Mouse (Mus musculus): ENCODE measurements around the gene Rexo1. TPM values are rescaled to one million over a fixed set of nuclear protein-coding genes. Genes with fewer than 3 reads are reported as not detected.
"Not testable (repeated sequence)": the region's sequence is repeated elsewhere in the genome, so short reads cannot be mapped to it uniquely, and the experiment has no call there.

Gene Rexo1
- polyA plus RNA-seq (2015; fragmentation: Nextera tagmentation; extraction: Ambion mirVana): 28.1 and 30.3 TPM in 2 replicates

DNA sequence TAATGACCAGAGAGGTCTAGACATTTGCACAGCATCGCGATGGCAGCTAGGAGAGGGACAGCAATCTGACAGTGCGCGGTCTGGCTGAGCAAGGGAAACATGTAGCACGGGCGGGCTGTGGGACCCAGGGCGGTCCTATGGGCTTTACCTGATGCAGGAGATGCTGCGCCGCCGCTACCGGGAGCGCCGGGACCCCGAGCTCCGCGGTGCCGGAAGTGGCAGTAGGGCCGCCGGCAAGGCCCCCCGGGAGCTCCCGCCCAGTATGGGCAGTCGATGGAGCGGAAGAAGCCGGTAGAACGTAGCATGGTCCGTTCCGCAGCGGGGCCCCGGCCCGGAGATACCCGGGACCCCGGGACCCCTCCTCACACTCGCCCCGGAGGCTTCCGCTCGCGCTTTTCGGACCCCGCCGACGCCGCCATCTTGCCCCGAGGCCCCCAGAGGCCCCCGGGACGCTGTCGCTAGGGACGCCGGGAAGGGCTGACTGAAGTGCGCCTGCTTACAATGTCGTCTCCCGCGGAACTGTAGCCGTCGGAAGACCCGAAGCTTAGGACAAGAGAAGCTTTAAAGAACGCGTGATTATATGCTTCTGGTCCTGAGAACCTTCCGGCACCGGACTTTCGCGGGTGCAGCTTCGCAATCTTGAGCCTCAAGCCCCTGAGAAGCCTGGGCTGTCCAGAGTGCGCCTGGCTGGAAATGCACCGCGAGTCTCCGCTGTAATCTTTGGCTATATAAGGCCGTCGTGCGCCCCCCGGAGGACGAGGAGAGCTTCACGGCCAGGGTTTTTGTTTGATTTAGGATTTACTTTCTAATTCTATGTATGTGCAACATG, at the start of gene Rexo1:
Gene Rexo1 (minus strand): TSS at position 445 of the 829 bp plus-strand sequence.
- Histone ChIP-seq H3K4me2 (ENCODE audit: low read length) (peak within 1 kb of the TSS; percentile 96), H3K27ac (ENCODE audit: low read length) (peak within 1 kb of the TSS; percentile 95), H3K4me3 (replicated peaks; ENCODE audit: low read length) (peak within 1 kb of the TSS; percentile 98), H3K36me3 (ENCODE audit: control insufficient read depth, insufficient read depth) (no peaks in the 10 kb centered on the region), H3K9ac (replicated peaks; ENCODE audit: low read depth, low read length) (peak within 1 kb of the TSS; percentile 94), H3K9me3 (ENCODE audit: control insufficient read depth, low read length) (no peaks in the 10 kb centered on the region), H3K4me1 (replicated peaks; ENCODE audit: control insufficient read depth, insufficient read depth, low read length) (peaks cover 44% of the 10 kb centered on the region), H3K27me3 (replicated peaks; ENCODE audit: control insufficient read depth, insufficient read depth, low read length) (no peaks in the 10 kb centered on the region)
- under 1% methylated on average over 65 of the region's 72 CpGs for WGBS
- peak; percentile 85 for ATAC-seq

DNA sequence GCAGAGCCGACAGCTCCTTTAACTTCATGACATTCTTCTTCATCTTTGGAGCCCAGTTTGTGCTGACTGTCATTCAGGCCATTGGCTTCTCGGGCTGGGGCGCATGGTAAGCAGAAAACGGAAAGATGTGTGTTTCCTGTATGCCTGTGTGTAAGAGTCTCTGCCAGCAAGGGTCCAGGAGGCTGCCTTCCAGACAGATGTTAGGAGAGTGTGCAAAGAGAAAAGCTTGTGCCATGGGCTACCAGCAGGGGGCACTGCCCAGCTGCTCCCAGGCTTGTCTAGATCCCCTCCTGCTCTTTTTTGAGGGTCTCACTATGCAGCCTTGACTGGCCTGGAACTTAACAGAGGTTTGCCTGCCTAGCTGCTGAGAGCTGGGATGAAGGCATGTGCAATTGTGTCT, 49.7 kb upstream of the Rexo1 start:
- H3K4me2 ChIP-seq (ENCODE audit: low read length): no peak overlapping the region
- 77% methylated on average over 4 of the region's 4 CpGs for WGBS
- no peak overlapping the region for H3K27ac ChIP-seq (ENCODE audit: low read length)
- no peaks in the 10 kb centered on the region for H3K4me1 ChIP-seq (replicated peaks; ENCODE audit: control insufficient read depth, insufficient read depth, low read length)
- peaks cover 21% of the 10 kb centered on the region; the same call in 1 of the 2 replicates for H3K36me3 ChIP-seq (ENCODE audit: control insufficient read depth, insufficient read depth)
- no peaks in the 10 kb centered on the region for H3K27me3 ChIP-seq (replicated peaks; ENCODE audit: control insufficient read depth, insufficient read depth, low read length)
- H3K9me3 ChIP-seq (ENCODE audit: control insufficient read depth, low read length): no peaks in the 10 kb centered on the region
- no peak for ATAC-seq
- H3K4me3 ChIP-seq (replicated peaks; ENCODE audit: low read length): no peak overlapping the region
- no peak overlapping the region for H3K9ac ChIP-seq (replicated peaks; ENCODE audit: low read depth, low read length)

DNA sequence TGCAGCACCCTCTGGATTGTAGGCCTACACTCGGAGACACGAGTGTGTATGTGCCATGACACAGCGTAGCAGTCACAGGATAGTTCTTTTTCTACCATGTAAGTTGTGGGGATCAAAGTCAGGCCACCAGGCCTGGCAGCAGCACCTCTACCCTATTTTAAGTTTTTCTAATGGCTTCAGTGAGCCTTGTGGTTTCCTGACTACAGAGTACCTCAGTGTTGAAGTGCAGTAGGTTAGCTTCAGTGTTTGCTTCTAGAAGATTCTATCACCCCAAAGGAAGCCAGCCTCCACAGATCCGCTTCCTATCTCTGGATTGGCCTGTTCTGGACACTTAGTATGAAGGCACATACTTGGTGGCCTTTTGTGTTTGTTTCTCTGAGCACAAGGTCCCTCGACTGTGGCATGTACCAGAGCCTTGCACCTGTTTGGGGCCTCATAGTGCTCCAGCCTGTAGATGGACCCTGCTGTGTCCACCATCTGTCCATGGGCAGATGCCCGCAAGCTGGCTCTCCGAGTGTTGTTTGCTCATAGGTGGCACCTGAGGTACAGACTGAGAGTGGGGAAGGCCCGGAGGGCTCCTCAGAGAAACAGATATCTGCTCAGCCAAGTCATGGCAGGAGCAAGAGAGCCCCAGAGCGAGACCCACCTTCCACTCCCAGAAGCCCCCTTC, 48.9 kb upstream of the Rexo1 start:
- H3K4me3 ChIP-seq (replicated peaks; ENCODE audit: low read length): no peak overlapping the region
- 94% methylated on average over 9 of the region's 9 CpGs for WGBS
- H3K4me2 ChIP-seq (ENCODE audit: low read length): no peak overlapping the region
- H3K9me3 ChIP-seq (ENCODE audit: control insufficient read depth, low read length): no peaks in the 10 kb centered on the region
- H3K27ac ChIP-seq (ENCODE audit: low read length): no peak overlapping the region
- peaks cover 19% of the 10 kb centered on the region; the same call in 1 of the 2 replicates for H3K36me3 ChIP-seq (ENCODE audit: control insufficient read depth, insufficient read depth)
- no peak overlapping the region for H3K9ac ChIP-seq (replicated peaks; ENCODE audit: low read depth, low read length)
- no peaks in the 10 kb centered on the region for H3K27me3 ChIP-seq (replicated peaks; ENCODE audit: control insufficient read depth, insufficient read depth, low read length)
- H3K4me1 ChIP-seq (replicated peaks; ENCODE audit: control insufficient read depth, insufficient read depth, low read length): no peaks in the 10 kb centered on the region
- ATAC-seq: no peak

DNA sequence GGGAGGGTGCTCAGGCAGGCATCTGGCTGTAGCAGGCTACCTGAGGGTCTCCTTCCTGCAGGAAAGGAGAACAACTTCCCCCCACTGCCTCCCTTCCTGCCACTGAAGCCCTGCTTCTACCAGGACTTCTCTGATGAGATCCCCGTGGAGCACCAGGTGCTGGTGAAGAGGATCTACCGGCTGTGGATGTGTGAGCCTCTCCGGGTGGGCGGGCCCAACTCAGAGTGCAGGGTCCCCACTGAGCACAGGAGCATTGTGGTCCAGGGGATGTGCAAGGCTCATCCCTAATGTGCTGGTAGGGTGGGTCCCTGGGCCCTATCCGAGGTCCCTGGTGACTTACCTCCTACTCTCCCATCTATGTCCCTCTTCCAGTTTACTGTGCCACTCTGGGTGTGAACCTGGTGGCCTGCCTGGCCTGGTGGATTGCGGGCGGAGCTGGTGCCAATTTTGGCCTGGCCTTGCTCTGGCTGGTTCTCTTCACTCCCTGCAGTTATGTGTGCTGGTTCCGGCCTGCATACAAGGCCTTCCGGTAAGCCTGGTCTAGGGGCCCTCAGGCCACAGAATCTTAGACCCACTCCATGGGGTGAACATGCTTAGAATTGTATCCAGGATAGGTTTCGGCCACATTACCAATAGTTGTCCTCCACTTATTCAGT, 48.0 kb upstream of the Rexo1 start:
- no peaks in the 10 kb centered on the region for H3K9me3 ChIP-seq (ENCODE audit: control insufficient read depth, low read length)
- no peaks in the 10 kb centered on the region for H3K4me1 ChIP-seq (replicated peaks; ENCODE audit: control insufficient read depth, insufficient read depth, low read length)
- H3K4me2 ChIP-seq (ENCODE audit: low read length): no peak overlapping the region
- peaks cover 16% of the 10 kb centered on the region; the same call in 1 of the 2 replicates for H3K36me3 ChIP-seq (ENCODE audit: control insufficient read depth, insufficient read depth)
- H3K9ac ChIP-seq (replicated peaks; ENCODE audit: low read depth, low read length): 0 out of 2 replicates have a peak overlapping the region, but pooled peaks have one; percentile 5
- H3K27me3 ChIP-seq (replicated peaks; ENCODE audit: control insufficient read depth, insufficient read depth, low read length): no peaks in the 10 kb centered on the region
- no peak for ATAC-seq
- no peak overlapping the region for H3K4me3 ChIP-seq (replicated peaks; ENCODE audit: low read length)
- 90% methylated on average over 10 of the region's 10 CpGs for WGBS
- H3K27ac ChIP-seq (ENCODE audit: low read length): no peak overlapping the region

DNA sequence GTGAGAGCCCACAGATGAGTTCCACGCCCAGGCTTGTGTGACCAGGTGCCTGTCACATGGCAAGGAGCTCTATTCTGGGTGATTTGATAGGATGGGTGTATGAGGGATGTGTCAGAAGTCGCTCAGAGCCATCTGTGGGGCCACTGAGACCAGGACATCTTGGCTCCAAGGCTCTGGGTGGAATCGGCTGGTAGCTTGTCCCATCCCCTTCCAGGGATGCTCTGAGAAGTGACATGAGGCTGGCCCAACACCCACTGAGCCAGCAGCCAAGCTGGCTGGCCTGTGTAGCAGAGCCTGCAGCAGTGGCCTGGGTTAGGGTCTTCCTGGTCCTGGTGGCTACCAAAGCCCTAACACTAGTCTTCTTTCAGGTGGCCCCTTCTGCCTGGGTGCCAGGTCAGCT, 47.1 kb upstream of the Rexo1 start:
- H3K4me3 ChIP-seq (replicated peaks; ENCODE audit: low read length): no peak overlapping the region
- peaks cover 16% of the 10 kb centered on the region; the same call in 1 of the 2 replicates for H3K36me3 ChIP-seq (ENCODE audit: control insufficient read depth, insufficient read depth)
- H3K27ac ChIP-seq (ENCODE audit: low read length): no peak overlapping the region
- H3K4me2 ChIP-seq (ENCODE audit: low read length): no peak overlapping the region
- H3K9ac ChIP-seq (replicated peaks; ENCODE audit: low read depth, low read length): no peak overlapping the region
- H3K27me3 ChIP-seq (replicated peaks; ENCODE audit: control insufficient read depth, insufficient read depth, low read length): no peaks in the 10 kb centered on the region
- 88% methylated on average over 3 of the region's 3 CpGs for WGBS
- no peaks in the 10 kb centered on the region for H3K9me3 ChIP-seq (ENCODE audit: control insufficient read depth, low read length)
- peaks cover 8% of the 10 kb centered on the region for H3K4me1 ChIP-seq (replicated peaks; ENCODE audit: control insufficient read depth, insufficient read depth, low read length)
- ATAC-seq: no peak

DNA sequence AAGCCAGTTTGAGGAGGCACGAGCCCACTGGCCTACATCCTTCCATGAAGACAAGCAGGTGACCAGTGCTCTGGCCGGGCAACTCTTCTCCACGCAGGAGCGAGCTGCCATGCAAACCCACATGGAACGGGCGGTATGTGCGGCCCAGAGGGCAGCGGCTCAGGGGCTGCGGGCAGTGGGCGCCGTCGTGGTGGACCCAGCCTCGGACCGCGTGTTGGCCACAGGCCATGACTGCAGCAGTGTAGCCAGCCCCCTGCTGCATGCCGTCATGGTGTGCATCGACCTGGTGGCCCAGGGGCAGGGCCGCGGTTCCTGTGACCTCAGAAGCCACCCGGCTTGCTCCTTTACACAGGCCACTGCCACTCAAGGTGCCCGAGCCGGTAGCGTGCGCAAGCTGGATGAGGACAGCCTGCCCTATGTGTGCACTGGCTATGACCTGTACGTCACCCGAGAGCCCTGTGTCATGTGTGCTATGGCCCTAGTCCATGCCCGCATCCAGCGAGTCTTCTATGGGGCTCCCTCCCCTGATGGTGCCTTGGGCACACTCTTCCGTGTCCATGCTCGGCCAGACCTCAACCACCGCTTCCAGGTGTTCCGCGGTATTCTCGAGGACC, 45.5 kb upstream of the Rexo1 start:
- Histone ChIP-seq H3K4me1 (replicated peaks; ENCODE audit: control insufficient read depth, insufficient read depth, low read length) (peaks cover 15% of the 10 kb centered on the region), H3K27me3 (replicated peaks; ENCODE audit: control insufficient read depth, insufficient read depth, low read length) (no peaks in the 10 kb centered on the region), H3K4me3 (replicated peaks; ENCODE audit: low read length) (no peak overlapping the region), H3K9me3 (ENCODE audit: control insufficient read depth, low read length) (no peaks in the 10 kb centered on the region), H3K36me3 (ENCODE audit: control insufficient read depth, insufficient read depth) (peaks cover 13% of the 10 kb centered on the region; the same call in 1 of the 2 replicates), H3K27ac (ENCODE audit: low read length) (no peak overlapping the region), H3K9ac (replicated peaks; ENCODE audit: low read depth, low read length) (no peak overlapping the region), H3K4me2 (ENCODE audit: low read length) (no peak overlapping the region)
- 95% methylated on average over 34 of the region's 34 CpGs for WGBS
- no peak for ATAC-seq

DNA sequence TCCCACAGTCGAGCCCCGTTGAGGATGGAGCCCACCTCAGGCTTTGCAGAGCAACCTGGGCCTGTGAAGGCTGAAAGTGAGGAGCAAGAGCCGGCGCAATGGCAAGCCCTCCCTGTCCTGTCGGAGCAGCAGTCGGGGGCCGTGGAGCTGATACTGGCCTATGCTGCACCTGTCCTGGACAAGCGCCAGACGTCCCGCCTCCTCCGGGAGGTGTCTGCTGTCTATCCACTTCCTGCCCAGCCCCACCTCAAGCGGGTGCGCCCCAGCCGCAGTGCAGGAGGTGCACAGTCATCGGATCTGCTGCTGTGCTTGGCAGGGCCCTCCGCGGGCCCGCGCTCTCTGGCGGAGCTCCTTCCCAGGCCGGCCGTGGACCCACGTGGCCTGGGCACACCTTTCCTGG, 44.9 kb upstream of the Rexo1 start:
- no peaks in the 10 kb centered on the region for H3K27me3 ChIP-seq (replicated peaks; ENCODE audit: control insufficient read depth, insufficient read depth, low read length)
- H3K9me3 ChIP-seq (ENCODE audit: control insufficient read depth, low read length): no peaks in the 10 kb centered on the region
- peaks cover 15% of the 10 kb centered on the region for H3K4me1 ChIP-seq (replicated peaks; ENCODE audit: control insufficient read depth, insufficient read depth, low read length)
- no peak overlapping the region for H3K4me2 ChIP-seq (ENCODE audit: low read length)
- 92% methylated on average over 23 of the region's 23 CpGs for WGBS
- ATAC-seq: no peak
- no peak overlapping the region for H3K27ac ChIP-seq (ENCODE audit: low read length)
- no peak overlapping the region for H3K9ac ChIP-seq (replicated peaks; ENCODE audit: low read depth, low read length)
- H3K4me3 ChIP-seq (replicated peaks; ENCODE audit: low read length): no peak overlapping the region
- H3K36me3 ChIP-seq (ENCODE audit: control insufficient read depth, insufficient read depth): peaks cover 13% of the 10 kb centered on the region; the same call in 1 of the 2 replicates

DNA sequence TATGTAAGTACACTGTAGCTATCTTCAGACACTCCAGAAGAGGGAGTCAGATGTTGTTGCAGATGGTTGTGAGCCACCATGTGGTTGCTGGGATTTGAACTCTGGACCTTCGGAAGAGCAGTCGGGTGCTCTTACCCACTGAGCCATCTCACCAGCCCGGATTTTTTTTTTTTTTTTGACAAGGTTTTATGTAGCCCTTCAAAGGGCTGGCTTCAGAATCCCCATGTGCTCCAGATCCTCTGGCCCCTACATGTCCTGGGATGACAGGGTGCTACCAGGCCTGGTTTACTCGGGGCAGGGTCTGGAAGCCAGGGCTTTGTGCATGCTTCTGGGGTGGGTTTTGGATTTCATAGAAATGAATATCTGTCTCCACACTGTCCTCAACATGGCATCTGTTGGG, 44.4 kb upstream of the Rexo1 start, which contains the start of gene Gm49322:
Gene Gm49322 (plus strand): TSS at position 301 of the 400 bp plus-strand sequence.
- H3K4me2 ChIP-seq (ENCODE audit: low read length); ATAC-seq; H3K4me3 ChIP-seq (replicated peaks; ENCODE audit: low read length); H3K27me3 ChIP-seq (replicated peaks; ENCODE audit: control insufficient read depth, insufficient read depth, low read length); H3K9me3 ChIP-seq (ENCODE audit: control insufficient read depth, low read length); H3K27ac ChIP-seq (ENCODE audit: low read length); H3K9ac ChIP-seq (replicated peaks; ENCODE audit: low read depth, low read length): not testable (repeated sequence)
- Histone ChIP-seq H3K4me1 (replicated peaks; ENCODE audit: control insufficient read depth, insufficient read depth, low read length) (peaks cover 15% of the 10 kb centered on the region), H3K36me3 (ENCODE audit: control insufficient read depth, insufficient read depth) (peaks cover 13% of the 10 kb centered on the region; the same call in 1 of the 2 replicates)
- WGBS: 93% methylated on average over 3 of the region's 4 CpGs

Measured in forebrain, embryonic 16.5 days (tissue).